Mouse (Mus musculus): ENCODE data around the gene Eef1akmt1. TPM values are rescaled to one million over a fixed set of nuclear protein-coding genes. Genes with fewer than 3 reads are reported as not detected.

Eef1akmt1 gene
- total RNA-seq, 2 experiments from 2014 or later, result 36.1 to 37.1 TPM

GRCm38 (mm10) chr14:57529086-57529785 is 42.2 kb downstream of the Eef1akmt1 start:
- Histone ChIP-seq H3K4me3 (no peak overlapping the region), H3K27ac (peak overlapping the region; percentile 38; the same call in 1 of the 2 replicates)
- intact Hi-C loops (cut with DNase I), result no loop called here
- DNase-seq, result peak; percentile 54
- no peak for TF ChIP-seq CTCF (IDR thresholded peaks at IDR 0.05)

DNA sequence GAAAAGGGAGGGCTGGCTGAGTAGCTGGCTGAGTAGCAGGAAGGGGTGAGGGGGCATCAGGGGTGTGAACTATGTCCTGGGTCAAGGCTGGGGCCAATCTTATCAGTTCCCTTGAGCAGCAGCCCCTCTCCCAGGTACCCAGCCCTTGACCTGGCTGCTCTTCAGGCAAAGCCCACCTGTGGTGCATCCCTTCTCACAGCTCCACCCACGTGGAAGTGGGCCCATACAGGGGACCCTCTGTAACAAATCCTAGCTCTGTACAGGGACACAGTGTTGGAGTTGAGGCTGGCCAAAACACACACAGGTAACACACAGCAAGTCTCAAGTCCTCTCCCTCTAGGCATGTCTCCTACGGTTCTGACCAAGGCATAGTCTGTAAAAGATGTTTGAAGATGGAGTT is 43.8 kb downstream of the Eef1akmt1 start:
- TF ChIP-seq CTCF (IDR thresholded peaks at IDR 0.05), result no peak

DNA sequence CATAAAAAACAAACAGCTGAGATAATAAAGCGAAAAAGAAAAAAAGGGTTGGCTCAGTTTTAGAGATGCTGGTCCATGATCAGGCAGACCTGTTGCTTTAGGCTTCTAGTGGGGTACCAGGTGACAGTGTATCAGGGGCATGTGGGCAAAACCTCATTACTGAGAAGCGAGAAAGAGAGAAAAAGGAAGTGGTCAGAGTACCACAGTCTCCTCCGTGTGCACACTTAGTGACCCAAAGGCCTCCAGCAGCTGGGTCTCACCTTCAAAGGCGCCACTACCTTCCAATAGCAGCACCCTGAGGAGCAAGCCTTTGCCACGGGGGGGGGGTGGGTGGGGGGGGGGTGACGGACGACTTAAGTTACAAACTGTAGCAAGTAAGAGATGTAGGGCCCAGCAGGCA is 44.3 kb downstream of the Eef1akmt1 start:
- no peak for TF ChIP-seq CTCF (IDR thresholded peaks at IDR 0.05)
- intact Hi-C loops (cut with DNase I), result no loop called here
- Histone ChIP-seq H3K4me3 (no peak overlapping the region), H3K27ac (no peak overlapping the region)
- no peak for DNase-seq

More for the DNA sequence above, 43.8 kb downstream of the Eef1akmt1 start:
- intact Hi-C loops (cut with DNase I), result no loop called here
- H3K27ac ChIP-seq, result no peak overlapping the region
- no peak for DNase-seq
- no peak overlapping the region for H3K4me3 ChIP-seq

- TF ChIP-seq CTCF (IDR thresholded peaks at IDR 0.05), result no peak
- no peak for DNase-seq
- Histone ChIP-seq H3K27ac (peak overlapping the region; percentile 24; the same call in 1 of the 2 replicates), H3K4me3 (peak overlapping the region; percentile 73)
- intact Hi-C loops (cut with DNase I), result no loop called here
Observed at GRCm38 (mm10) chr14:57526050-57526623, 45.3 kb downstream of the Eef1akmt1 start.

DNA sequence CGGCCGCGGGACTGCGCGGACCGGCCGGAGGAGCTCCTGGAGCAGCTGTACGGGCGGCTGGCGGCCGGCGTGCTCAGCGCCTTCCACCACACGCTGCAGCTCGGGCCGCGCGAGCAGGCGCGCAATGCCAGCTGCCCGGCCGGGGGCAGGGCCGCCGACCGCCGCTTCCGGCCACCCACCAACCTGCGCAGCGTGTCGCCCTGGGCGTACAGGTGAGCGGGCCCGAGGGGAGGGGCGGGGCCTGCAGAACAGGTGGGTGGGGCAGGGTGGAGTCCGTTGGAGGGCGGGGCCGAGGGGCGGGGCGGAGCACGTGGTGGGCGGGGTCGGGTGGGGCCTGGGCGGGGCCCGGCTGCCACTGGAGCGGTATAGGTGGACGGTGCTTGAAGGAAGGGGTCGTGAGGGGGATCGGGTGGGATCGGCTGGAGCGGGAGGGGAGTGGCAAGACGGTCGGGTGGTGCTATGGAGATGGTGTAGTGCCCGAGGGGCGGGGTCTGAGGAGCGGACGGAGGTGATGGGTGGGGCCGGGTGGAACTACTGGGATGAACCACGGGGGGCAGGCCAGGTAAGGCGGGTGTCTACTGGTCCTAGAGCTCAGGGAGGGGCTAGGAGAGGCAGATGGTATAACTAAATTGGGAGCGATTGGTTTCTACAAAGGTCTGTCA is 45.9 kb downstream of the Eef1akmt1 start:
- intact Hi-C loops (cut with DNase I), result no loop called here
- DNase-seq, result peak; percentile 71
- Histone ChIP-seq H3K27ac (peak overlapping the region; percentile 24; the same call in 1 of the 2 replicates), H3K4me3 (peak overlapping the region; percentile 73)
- TF ChIP-seq CTCF (IDR thresholded peaks at IDR 0.05), result peak; percentile 22; the same call in 1 of the 2 replicates

DNA sequence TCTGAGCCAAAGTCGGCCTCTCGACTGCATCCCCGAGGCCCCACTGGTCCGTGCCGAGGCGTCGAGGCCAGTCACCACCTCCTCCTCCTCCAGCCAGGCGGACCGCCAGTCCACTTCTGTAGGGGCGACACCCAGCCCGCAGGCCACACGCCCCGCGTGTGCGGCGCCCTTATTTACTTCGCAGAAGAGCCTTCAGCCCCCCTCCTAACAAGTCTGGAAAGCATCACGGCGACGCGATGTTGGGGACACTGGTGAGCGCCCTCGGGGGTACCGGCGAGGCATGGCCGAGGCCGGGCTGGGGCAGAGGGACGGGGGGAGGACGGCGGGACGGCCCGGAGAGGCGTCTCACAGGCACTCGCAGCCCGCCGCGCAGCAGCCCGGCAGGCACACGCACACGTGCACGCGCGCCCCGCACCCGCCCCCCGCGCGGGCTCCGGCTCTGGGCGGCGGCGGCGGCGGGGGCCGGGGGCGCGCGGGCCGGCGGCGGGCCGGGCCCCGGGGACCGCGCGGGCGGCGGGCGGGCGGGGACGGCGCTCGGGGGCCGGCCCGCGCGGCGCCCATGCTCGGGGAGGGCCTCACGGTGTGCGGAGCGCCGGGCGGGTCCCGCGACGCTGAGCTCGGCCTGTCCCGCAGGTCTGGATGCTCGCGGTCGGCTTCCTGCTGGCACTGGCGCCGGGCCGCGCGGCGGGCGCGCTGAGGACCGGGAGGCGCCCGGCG is 46.6 kb downstream of the Eef1akmt1 start, which contains the start of gene Il17d:
Gene Il17d, plus strand, starts transcription at position 107 of the 717 bp plus-strand sequence.
- peak within 1 kb of the TSS; percentile 73 for H3K4me3 ChIP-seq
- no peak for TF ChIP-seq CTCF (IDR thresholded peaks at IDR 0.05)
- H3K27ac ChIP-seq, result peak within 1 kb of the TSS; percentile 48
- peak; percentile 57 for DNase-seq
- intact Hi-C loops (cut with DNase I), result no loop called here

- no peak for TF ChIP-seq CTCF (IDR thresholded peaks at IDR 0.05)
- intact Hi-C loops (cut with DNase I), result no loop called here
- Histone ChIP-seq H3K27ac (no peak overlapping the region), H3K4me3 (no peak overlapping the region)
- no peak for DNase-seq
Observed at GRCm38 (mm10) chr14:57523762-57524161, 47.6 kb downstream of the Eef1akmt1 start.

DNA sequence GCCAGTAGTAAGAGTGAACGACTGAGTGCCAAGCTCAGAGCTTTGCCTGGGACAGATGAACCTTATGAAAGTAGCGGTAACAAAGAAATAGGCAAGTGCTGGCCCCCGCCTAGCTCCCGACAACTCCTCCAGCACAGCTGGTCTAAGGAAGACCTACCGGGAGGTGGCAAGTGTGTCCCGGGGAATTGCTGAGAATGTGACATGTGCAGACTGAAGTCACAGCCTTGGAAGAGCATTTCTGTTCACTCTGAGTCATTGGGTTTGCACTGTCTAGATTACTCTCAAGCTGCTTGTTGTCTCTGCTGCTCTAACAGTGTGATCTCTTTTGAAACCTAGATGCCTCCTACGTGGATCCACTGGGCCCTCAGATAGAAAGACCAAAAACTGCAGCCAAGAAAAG is 54.4 kb downstream of the Eef1akmt1 start:
- Histone ChIP-seq H3K27ac (no peak overlapping the region), H3K4me3 (no peak overlapping the region)
- DNase-seq, result no peak
- TF ChIP-seq CTCF (IDR thresholded peaks at IDR 0.05), result no peak
- intact Hi-C loops (cut with DNase I), result no loop called here

- intact Hi-C loops (cut with DNase I), result no loop called here
- Histone ChIP-seq H3K4me3 (no peak overlapping the region), H3K27ac (no peak overlapping the region)
- TF ChIP-seq CTCF (IDR thresholded peaks at IDR 0.05), result no peak
- no peak for DNase-seq
Observed at GRCm38 (mm10) chr14:57515156-57515762, 56.2 kb downstream of the Eef1akmt1 start.

- Histone ChIP-seq H3K27ac (no peak overlapping the region), H3K4me3 (no peak overlapping the region)
- no peak for TF ChIP-seq CTCF (IDR thresholded peaks at IDR 0.05)
- intact Hi-C loops (cut with DNase I), result no loop called here
- no peak for DNase-seq
Observed at GRCm38 (mm10) chr14:57509554-57509953, 61.9 kb downstream of the Eef1akmt1 start.

- Histone ChIP-seq H3K27ac (no peak overlapping the region), H3K4me3 (no peak overlapping the region)
- DNase-seq, result no peak
- intact Hi-C loops (cut with DNase I), result no loop called here
- no peak for TF ChIP-seq CTCF (IDR thresholded peaks at IDR 0.05)
Observed at GRCm38 (mm10) chr14:57503729-57504128, 67.7 kb downstream of the Eef1akmt1 start.

Other genes with a start within 250 kb of the Eef1akmt1 start
- 1 to 10 TPM; 4.7 to 5.5 TPM for gene Cryl1, start 173.1 kb downstream of the Eef1akmt1 start, total RNA-seq (2021)
- 1 to 10 TPM; 4.0 to 4.8 TPM for gene Ift88, start 147.6 kb downstream of the Eef1akmt1 start, total RNA-seq (2021)
- gene Il17d, start 46.8 kb downstream of the Eef1akmt1 start, total RNA-seq (2021), result 1 to 10 TPM in 1 of 2 experiments, under 1 TPM in 1; 0.64 to 1.4 TPM
- 10 to 100 TPM in 1 of 2 experiments, 1 to 10 TPM in 1; 8.4 to 17.8 TPM for gene Xpo4, start 93.8 kb upstream of the Eef1akmt1 start, total RNA-seq (2021)
- not detected for gene Gm49361, start 174.5 kb upstream of the Eef1akmt1 start, total RNA-seq (2021)
- gene Lats2, start 186.8 kb upstream of the Eef1akmt1 start, total RNA-seq (2021), result 10 to 100 TPM; 23.7 to 24.2 TPM
- gene Sap18, start 226.6 kb upstream of the Eef1akmt1 start, total RNA-seq (2021), result 10 to 100 TPM; 54.8 to 73.6 TPM

Measured in gastrocnemius, adult 2 months (tissue).